Mouse (Mus musculus): ENCODE measurements at regions not wholly inside any gene's neighbourhood (a gene's known extent, or its start where the extent isn't known, plus 50 kb on each side); places are given as distances from the start of the nearest gene placed in this dataset.

DNA sequence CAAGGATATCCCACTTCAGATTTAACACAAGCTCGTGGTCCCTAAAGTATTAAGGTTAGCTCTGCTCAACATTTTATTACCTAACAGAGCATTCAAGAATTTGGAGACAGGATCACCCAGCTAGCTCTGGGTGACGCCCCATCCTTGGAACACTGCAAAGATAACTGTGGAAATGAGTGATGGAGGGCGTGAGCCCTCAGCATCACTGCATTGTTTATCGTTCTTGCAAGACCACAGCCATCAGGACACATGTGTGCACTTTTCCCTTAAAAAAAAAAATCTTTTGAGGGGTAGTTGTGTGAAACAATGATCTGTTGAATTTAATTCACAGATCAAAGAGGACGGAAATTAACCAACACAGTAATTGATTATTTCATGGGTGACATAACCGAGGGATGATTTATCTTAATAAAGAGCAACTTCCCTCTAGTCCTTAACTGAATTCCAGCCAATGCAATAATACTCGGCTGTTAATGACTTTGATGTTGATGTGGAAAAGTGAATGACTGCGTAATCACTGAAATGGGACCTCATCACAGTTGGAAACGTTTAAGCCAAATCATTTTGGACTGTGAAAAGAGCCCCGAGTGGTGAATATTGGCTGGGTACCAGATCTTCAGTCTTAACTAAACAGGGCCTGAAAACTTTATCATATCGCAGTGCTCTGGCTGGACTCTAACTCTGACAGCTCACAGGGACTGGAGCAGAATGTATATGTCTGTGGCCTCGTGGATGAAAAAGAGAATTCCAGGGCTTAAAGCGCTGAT lies 196.9 kb upstream of the BC052040 start:
- no peak for TF ChIP-seq POLR2A (IDR thresholded peaks at IDR 0.05; ENCODE audit: low read depth, low read length)
- no peak for TF ChIP-seq CTCF (conservative IDR thresholded peaks at IDR 0.05; ENCODE audit: insufficient read depth, insufficient read length, low read depth, low read length)
